Mouse (Mus musculus) lung, embryonic 15.5 days (tissue): Measurements from ENCODE around the gene Mcoln1. TPM values are rescaled to one million over a fixed set of nuclear protein-coding genes. Genes with fewer than 3 reads are reported as not detected.

Source experiments
- ATAC-seq: fragments of 200-750 bp; cut with Nextera tagmentation; 2 replicates; pipeline ENCODE4 v1.8.0; 2017; ENCODE audit warnings: moderate number of reproducible peaks, borderline replicate concordance; ENCODE audit not compliant: low FRiP score, low TSS enrichment; ENCODE audit errors: extremely low read depth
- H3K27ac ChIP-seq: fragments of 300-500 bp; sonication (generic); 2 replicates; pipeline ENCODE4 v1.5.1; 2015; ENCODE audit warnings: moderate library complexity, mild to moderate bottlenecking, inconsistent platforms
- H3K27me3 ChIP-seq: fragments of 300-500 bp; sonication (generic); 2 replicates; pipeline ENCODE4 v1.6.1; 2015; ENCODE audit warnings: inconsistent platforms
- H3K36me3 ChIP-seq: fragments of 300-500 bp; sonication (generic); 2 replicates; pipeline ENCODE4 v1.6.1; 2015; ENCODE audit warnings: inconsistent platforms
- H3K4me1 ChIP-seq: fragments of 300-500 bp; sonication (generic); 2 replicates; pipeline ENCODE4 v1.6.1; 2015; ENCODE audit warnings: inconsistent platforms
- H3K4me2 ChIP-seq: fragments of 300-500 bp; sonication (generic); 2 replicates; pipeline ENCODE4 v1.6.1; 2015; ENCODE audit warnings: inconsistent platforms, mild to moderate bottlenecking, moderate library complexity
- H3K4me3 ChIP-seq: fragments of 300-500 bp; sonication (generic); 2 replicates; pipeline ENCODE4 v1.5.1; 2015; ENCODE audit warnings: mild to moderate bottlenecking, inconsistent platforms
- H3K9ac ChIP-seq: fragments of 300-500 bp; sonication (generic); 2 replicates; pipeline ENCODE4 v1.6.1; 2015; ENCODE audit warnings: inconsistent platforms
- H3K9me3 ChIP-seq: fragments of 300-500 bp; sonication (generic); 2 replicates; pipeline ENCODE4 v1.6.1; 2016; ENCODE audit warnings: inconsistent platforms
- WGBS: fragments of 180-500 bp; shearing (Covaris S2); methylation state at CpG from one replicate; pipeline ENCODE4 v1.1.7; 2015; 5-methylcytosine and 5-hydroxymethylcytosine counted together
- polyA plus RNA-seq: library from polyadenylated mRNA; unstranded; fragments of >200 nt; fragmentation: Nextera tagmentation; extraction: Ambion mirVana; gene quantifications from 2 replicates; pipeline ENCODE4 v1.2.1, GENCODE M21; 2015

Mcoln1 gene
- polyA plus RNA-seq, 1 experiment from 2014 or later, result 50.7 TPM

- Histone ChIP-seq H3K4me1 (no peaks in the 10 kb centered on the region), H3K4me3 (no peak overlapping the region), H3K4me2 (no peak overlapping the region), H3K27me3 (no peaks in the 10 kb centered on the region), H3K9me3 (no peaks in the 10 kb centered on the region), H3K27ac (no peak overlapping the region), H3K36me3 (peaks cover 32% of the 10 kb centered on the region), H3K9ac (no peak overlapping the region)
- peak; percentile 29; the same call in 1 of the 2 replicates for ATAC-seq
- WGBS, result 61% methylated on average over 15 of the region's 15 CpGs
Observed at GRCm38 (mm10) chr8:3536053-3536841, 36.0 kb downstream of the Mcoln1 start.

- peaks cover 31% of the 10 kb centered on the region for H3K36me3 ChIP-seq
- no peak overlapping the region for H3K4me2 ChIP-seq
- ATAC-seq, result no peak
- no peaks in the 10 kb centered on the region for H3K4me1 ChIP-seq
- no peak overlapping the region for H3K9ac ChIP-seq
- WGBS, result 91% methylated on average over 9 of the region's 9 CpGs
- no peaks in the 10 kb centered on the region for H3K9me3 ChIP-seq
- no peak overlapping the region for H3K4me3 ChIP-seq
- no peak overlapping the region for H3K27ac ChIP-seq
- H3K27me3 ChIP-seq, result no peaks in the 10 kb centered on the region
Observed at GRCm38 (mm10) chr8:3536940-3537339, 36.7 kb downstream of the Mcoln1 start.

- H3K4me1 ChIP-seq, result no peaks in the 10 kb centered on the region
- no peaks in the 10 kb centered on the region for H3K9me3 ChIP-seq
- no peak overlapping the region for H3K4me3 ChIP-seq
- H3K36me3 ChIP-seq, result peaks cover 32% of the 10 kb centered on the region
- no peaks in the 10 kb centered on the region for H3K27me3 ChIP-seq
- 92% methylated on average over 26 of the region's 26 CpGs for WGBS
- no peak overlapping the region for H3K27ac ChIP-seq
- no peak overlapping the region for H3K9ac ChIP-seq
- H3K4me2 ChIP-seq, result no peak overlapping the region
- no peak for ATAC-seq
Observed at GRCm38 (mm10) chr8:3537666-3538065, 37.4 kb downstream of the Mcoln1 start.

GRCm38 (mm10) chr8:3539146-3539545, 38.9 kb downstream of the Mcoln1 start:
- Histone ChIP-seq H3K4me2 (no peak overlapping the region), H3K36me3 (peaks cover 47% of the 10 kb centered on the region), H3K9ac (no peak overlapping the region), H3K4me3 (no peak overlapping the region), H3K27ac (no peak overlapping the region), H3K27me3 (no peaks in the 10 kb centered on the region), H3K4me1 (no peaks in the 10 kb centered on the region), H3K9me3 (no peaks in the 10 kb centered on the region)
- no peak for ATAC-seq
- 77% methylated on average over 7 of the region's 7 CpGs for WGBS

GRCm38 (mm10) chr8:3540076-3540475, 39.8 kb downstream of the Mcoln1 start:
- no peak overlapping the region for H3K4me3 ChIP-seq
- no peaks in the 10 kb centered on the region for H3K4me1 ChIP-seq
- ATAC-seq, result no peak
- H3K36me3 ChIP-seq, result peaks cover 53% of the 10 kb centered on the region
- no peak overlapping the region for H3K9ac ChIP-seq
- 84% methylated on average over 4 of the region's 4 CpGs for WGBS
- no peak overlapping the region for H3K27ac ChIP-seq
- H3K27me3 ChIP-seq, result no peaks in the 10 kb centered on the region
- H3K9me3 ChIP-seq, result no peaks in the 10 kb centered on the region
- H3K4me2 ChIP-seq, result no peak overlapping the region

GRCm38 (mm10) chr8:3546511-3546910, 46.3 kb downstream of the Mcoln1 start:
- 84% methylated on average over 2 of the region's 2 CpGs for WGBS
- no peaks in the 10 kb centered on the region for H3K9me3 ChIP-seq

GRCm38 (mm10) chr8:3552240-3552639, 52.0 kb downstream of the Mcoln1 start:
- no peak for ATAC-seq
- no peaks in the 10 kb centered on the region for H3K9me3 ChIP-seq
- no peaks in the 10 kb centered on the region for H3K27me3 ChIP-seq
- no peak overlapping the region for H3K9ac ChIP-seq
- H3K4me1 ChIP-seq, result no peaks in the 10 kb centered on the region
- 92% methylated on average over 1 of the region's 1 CpGs for WGBS
- H3K4me3 ChIP-seq, result no peak overlapping the region
- no peak overlapping the region for H3K27ac ChIP-seq
- H3K4me2 ChIP-seq, result no peak overlapping the region
- H3K36me3 ChIP-seq, result no peaks in the 10 kb centered on the region

More at GRCm38 (mm10) chr8:3546511-3546910, 46.3 kb downstream of the Mcoln1 start:
- H3K36me3 ChIP-seq, result peaks cover 33% of the 10 kb centered on the region
- no peaks in the 10 kb centered on the region for H3K4me1 ChIP-seq
- H3K4me2 ChIP-seq, result no peak overlapping the region
- no peaks in the 10 kb centered on the region for H3K27me3 ChIP-seq
- no peak overlapping the region for H3K4me3 ChIP-seq
- H3K9ac ChIP-seq, result no peak overlapping the region
- no peak overlapping the region for H3K27ac ChIP-seq
- no peak for ATAC-seq

GRCm38 (mm10) chr8:3556114-3556513, 55.9 kb downstream of the Mcoln1 start:
- peak; percentile 94 for ATAC-seq
- H3K9ac ChIP-seq, result no peak overlapping the region
- no peaks in the 10 kb centered on the region for H3K9me3 ChIP-seq
- no peaks in the 10 kb centered on the region for H3K4me1 ChIP-seq
- H3K4me3 ChIP-seq, result no peak overlapping the region
- H3K27ac ChIP-seq, result no peak overlapping the region
- WGBS, result 53% methylated on average over 4 of the region's 4 CpGs
- no peaks in the 10 kb centered on the region for H3K27me3 ChIP-seq
- no peaks in the 10 kb centered on the region for H3K36me3 ChIP-seq
- H3K4me2 ChIP-seq, result no peak overlapping the region

Other genes with a start within 250 kb of the Mcoln1 start
- 34.8 and 38.8 TPM in 2 replicates for gene Insr, start 220.8 kb upstream of the Mcoln1 start, polyA plus RNA-seq
- 0.08 and 0.59 TPM in 2 replicates for gene A430078G23Rik, start 147.0 kb upstream of the Mcoln1 start, polyA plus RNA-seq
- gene Arhgef18, start 107.5 kb upstream of the Mcoln1 start, polyA plus RNA-seq, result 6.7 and 7.8 TPM in 2 replicates
- 9.2 and 11.4 TPM in 2 replicates for gene Pex11g, start 32.8 kb upstream of the Mcoln1 start, polyA plus RNA-seq
- gene Tex45, start 29.6 kb upstream of the Mcoln1 start, polyA plus RNA-seq, result not detected in 2 replicates
- gene Zfp358, start 7.3 kb upstream of the Mcoln1 start, polyA plus RNA-seq, result 44.6 and 45.2 TPM in 2 replicates
- gene Pnpla6, start 14.9 kb downstream of the Mcoln1 start, polyA plus RNA-seq, result 21.7 and 29.9 TPM in 2 replicates
- gene C330021F23Rik, start 67.5 kb downstream of the Mcoln1 start, polyA plus RNA-seq, result 0.77 and 1.1 TPM in 2 replicates
- 5.8 and 6.9 TPM in 2 replicates for gene Camsap3, start 86.8 kb downstream of the Mcoln1 start, polyA plus RNA-seq
- gene Xab2, start 120.9 kb downstream of the Mcoln1 start, polyA plus RNA-seq, result 58.0 and 61.8 TPM in 2 replicates
- gene Pet100, start 121.1 kb downstream of the Mcoln1 start, polyA plus RNA-seq, result 83.5 and 91.0 TPM in 2 replicates
- 0.12 TPM in 1 of 2 replicates, not detected in the other for gene Pcp2, start 125.1 kb downstream of the Mcoln1 start, polyA plus RNA-seq
- 75.6 and 84.6 TPM in 2 replicates for gene Stxbp2, start 130.5 kb downstream of the Mcoln1 start, polyA plus RNA-seq
- not detected in 2 replicates for gene Retn, start 155.3 kb downstream of the Mcoln1 start, polyA plus RNA-seq
- gene Mcemp1, start 165.3 kb downstream of the Mcoln1 start, polyA plus RNA-seq, result 1.8 and 2.0 TPM in 2 replicates
- 6.8 and 8.2 TPM in 2 replicates for gene Fcor, start 171.9 kb downstream of the Mcoln1 start, polyA plus RNA-seq
- gene Trappc5, start 175.8 kb downstream of the Mcoln1 start, polyA plus RNA-seq, result 38.4 and 39.4 TPM in 2 replicates
- 0.23 TPM in 1 of 2 replicates, not detected in the other for gene Fcer2a, start 193.7 kb downstream of the Mcoln1 start, polyA plus RNA-seq
- gene Clec4g, start 220.2 kb downstream of the Mcoln1 start, polyA plus RNA-seq, result 0.40 and 0.47 TPM in 2 replicates
- 0.26 and 0.34 TPM in 2 replicates for gene Cd209a, start 248.5 kb downstream of the Mcoln1 start, polyA plus RNA-seq